ENCODE assay signal across 28 mouse cellular contexts in the genomic region with DNA sequence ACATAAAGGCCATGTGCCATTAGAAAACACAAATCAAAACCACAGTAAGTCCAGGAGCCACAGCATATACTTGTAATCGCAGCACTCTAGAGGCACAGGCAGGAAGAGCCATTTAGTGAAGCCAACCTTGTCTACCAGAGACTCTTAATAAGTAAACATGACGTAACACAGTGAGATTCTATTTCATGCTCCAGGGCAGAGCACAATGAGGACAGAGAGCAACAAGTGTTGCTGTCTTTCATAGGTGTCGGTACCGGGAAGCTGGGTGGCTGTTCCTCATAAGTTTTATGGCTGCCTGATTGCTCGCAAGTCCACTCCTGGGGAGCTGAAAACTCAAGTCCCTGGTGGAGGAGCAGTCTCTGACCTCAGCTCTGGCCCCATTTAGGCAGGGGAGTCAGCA. TPM values are rescaled to one million over a fixed set of nuclear protein-coding genes. Genes with fewer than 3 reads are reported as not detected.
DNase-seq lines count a peak whose midpoint lies in the region; ATAC-seq and TF ChIP-seq lines count a peak whose summit lies in the region.
"Had no signal": no experiment of that assay in that cellular context is flagged by ENCODE, and none has a peak within 500 bp of the region (broad histone marks: within the 10 kb centered on the region; RNA-seq: fewer than 3 reads in every experiment).

No protein-coding gene starts in this region.

- ATAC-seq in liver, embryonic 15.5 days (ENCODE audit: insufficient read depth) = no peak
- ATAC-seq: forebrain, embryonic 14.5 days; midbrain, embryonic 13.5 days had no signal

- no peak for TF ChIP-seq CTCF in gastrocnemius, adult 2 months (IDR thresholded peaks at IDR 0.05)

- intact Hi-C loops in gastrocnemius, adult 2 months (cut with DNase I) = no loop called here
- intact Hi-C loops in gastrocnemius, postnatal 36 days (cut with DNase I) = no loop called here

- TF ChIP-seq POLR2A in myocyte (IDR thresholded peaks at IDR 0.05; ENCODE audit: insufficient read length, low read depth) = no peak

- peak overlapping the region; percentile 69 for H3K27ac ChIP-seq in gastrocnemius, adult 2 months
- peak overlapping the region; percentile 7; the same call in 1 of the 2 replicates for H3K27ac ChIP-seq in liver, embryonic 15.5 days (replicated peaks)
- H3K27ac ChIP-seq: heart, adult 2 months; hindbrain, embryonic 10.5 days; hindbrain, embryonic 15.5 days; liver, embryonic 14.5 days; midbrain, embryonic 13.5 days had no signal

- H3K27me3 ChIP-seq in liver, embryonic 15.5 days = no peaks in the 10 kb centered on the region
- no peaks in the 10 kb centered on the region for H3K27me3 ChIP-seq in myocyte (ENCODE audit: control insufficient read depth, insufficient read depth, insufficient read length)
- H3K27me3 ChIP-seq: heart, embryonic 12.5 days; hindbrain, embryonic 15.5 days; midbrain, embryonic 13.5 days had no signal

- WGBS in liver, embryonic 15.5 days (ENCODE audit: insufficient replicate concordance) = 86% methylated on average over 5 of the region's 5 CpGs

- H3K4me2 ChIP-seq in liver, embryonic 15.5 days = no peak overlapping the region
- H3K4me2 ChIP-seq in myocyte (ENCODE audit: low read depth) = peak overlapping the region; percentile 24
- H3K4me2 ChIP-seq: heart, embryonic 12.5 days; hindbrain, embryonic 15.5 days; midbrain, embryonic 13.5 days had no signal

- no peaks in the 10 kb centered on the region for H3K9me3 ChIP-seq in liver, embryonic 15.5 days (replicated peaks)
- H3K9me3 ChIP-seq: G1E; heart, embryonic 12.5 days; hindbrain, embryonic 10.5 days; hindbrain, embryonic 15.5 days; midbrain, embryonic 13.5 days had no signal

- DNase-seq in gastrocnemius, adult 2 months = no peak
- no peak for DNase-seq in gastrocnemius, postnatal 36 days
- DNase-seq in liver = no peak
- DNase-seq in adipocyte (ENCODE audit: low spot score) = peak; percentile 28
- no peak for DNase-seq in layer of hippocampus, postnatal 25 days (ENCODE audit: extremely low spot score in 1 of 2, low spot score in 1 of 2)
- DNase-seq: adrenal gland, postnatal 10 days; cerebellum, adult 9-10 months; cerebellum, postnatal 36 days; gastrocnemius, postnatal 25 days; heart, adult 2 months; heart, postnatal 10 days; kidney, adult 9 months; kidney, postnatal 10 days; lung, postnatal 36 days; right cerebral cortex, adult 18-20 months; right cerebral cortex, postnatal 4 days had no signal

- H3K9ac ChIP-seq in liver, embryonic 15.5 days = no peak overlapping the region
- H3K9ac ChIP-seq: heart, embryonic 12.5 days; hindbrain, embryonic 15.5 days; liver, embryonic 14.5 days; midbrain, embryonic 13.5 days had no signal

- H3K4me3 ChIP-seq in gastrocnemius, adult 2 months = no peak overlapping the region
- no peak overlapping the region for H3K4me3 ChIP-seq in liver, embryonic 15.5 days (replicated peaks)
- H3K4me3 ChIP-seq in myocyte = no peak overlapping the region
- H3K4me3 ChIP-seq: heart, adult 2 months; heart, embryonic 12.5 days; hindbrain, embryonic 10.5 days; hindbrain, embryonic 15.5 days; midbrain, embryonic 13.5 days had no signal

- peaks cover 77% of the 10 kb centered on the region for H3K79me2 ChIP-seq in myocyte (ENCODE audit: control insufficient read depth, insufficient read depth)

- H3ac ChIP-seq in myocyte (ENCODE audit: control insufficient read depth, insufficient read length) = no peak overlapping the region

- peaks cover 52% of the 10 kb centered on the region for H3K4me1 ChIP-seq in liver, embryonic 15.5 days (replicated peaks)

- peaks cover 54% of the 10 kb centered on the region for H3K36me3 ChIP-seq in liver, embryonic 15.5 days (replicated peaks)
- peaks cover 4% of the 10 kb centered on the region for H3K36me3 ChIP-seq in myocyte (ENCODE audit: control insufficient read depth, insufficient read depth)

TF ChIP-seq in myocyte, 11 proteins besides CTCF, POLR2A, EP300 and RAD21:
- TF ChIP-seq MYOD1 (IDR thresholded peaks at IDR 0.05; ENCODE audit: control insufficient read depth in 1 of 3, insufficient read length in 2 of 3, low read depth in 2 of 3) = peak; percentile 43 to 69 (median 55)
- no peak for TF ChIP-seq MYOG (IDR thresholded peaks at IDR 0.05; ENCODE audit: control insufficient read depth in 1 of 3, insufficient read depth in 1 of 3, insufficient read length in 2 of 3, low read depth in 2 of 3)
- TF ChIP-seq POLR2AphosphoS2 (IDR thresholded peaks at IDR 0.05; ENCODE audit: insufficient read length, low read depth) = no peak
- no peak for TF ChIP-seq REST (IDR thresholded peaks at IDR 0.05; ENCODE audit: insufficient read depth, insufficient read length)

RNA-seq across cellular contexts. Expression of a gene that starts 11.2 kb away (rescaled TPM):
- total RNA-seq in gastrocnemius, adult 2 months (2021) = 10 to 100 TPM; 48.4 to 49.1 TPM
- 10 to 100 TPM; 34.8 to 41.4 TPM for total RNA-seq in gastrocnemius, postnatal 36 days (2021)
- polyA plus RNA-seq in liver, embryonic 15.5 days (2015; fragmentation: Nextera tagmentation; extraction: Ambion mirVana) = 10.2 and 15.7 TPM in 2 replicates
- 48.4 TPM for polyA plus RNA-seq in myocyte (2012; fragmentation: generic; extraction: Trizol)
- 100 to 1,000 TPM; 103 to 112 TPM for total RNA-seq in layer of hippocampus, postnatal 25 days (2021)

RNA-seq across cellular contexts. Expression of a gene that starts 25.5 kb away (rescaled TPM):
- total RNA-seq in gastrocnemius, adult 2 months (2021) = under 1 TPM; 0.45 to 0.51 TPM
- total RNA-seq in gastrocnemius, postnatal 36 days (2021) = under 1 TPM; 0.23 to 0.44 TPM
- polyA plus RNA-seq in liver, embryonic 15.5 days (2015; fragmentation: Nextera tagmentation; extraction: Ambion mirVana) = 0.60 and 0.81 TPM in 2 replicates
- 1.5 TPM for polyA plus RNA-seq in myocyte (2012; fragmentation: generic; extraction: Trizol)
- total RNA-seq in layer of hippocampus, postnatal 25 days (2021) = 1 to 10 TPM in 1 of 2 experiments, under 1 TPM in 1; 0.30 to 1.0 TPM
- total RNA-seq: heart, postnatal 10 days had no signal

RNA-seq across cellular contexts. Expression of a gene that starts 25.8 kb away (rescaled TPM):
- 10 to 100 TPM; 73.4 to 74.2 TPM for total RNA-seq in gastrocnemius, adult 2 months (2021)
- total RNA-seq in gastrocnemius, postnatal 36 days (2021) = 10 to 100 TPM; 59.1 to 65.1 TPM
- polyA plus RNA-seq in liver, embryonic 15.5 days (2015; fragmentation: Nextera tagmentation; extraction: Ambion mirVana) = 79.6 and 90.9 TPM in 2 replicates
- 89.8 TPM for polyA plus RNA-seq in myocyte (2012; fragmentation: generic; extraction: Trizol)
- 10 to 100 TPM; 38.0 to 40.7 TPM for total RNA-seq in layer of hippocampus, postnatal 25 days (2021)

RNA-seq across cellular contexts. Expression of a gene that starts 34.0 kb away (rescaled TPM):
- total RNA-seq in gastrocnemius, adult 2 months (2021) = not detected
- not detected for total RNA-seq in gastrocnemius, postnatal 36 days (2021)
- not detected in 2 replicates for polyA plus RNA-seq in liver, embryonic 15.5 days (2015; fragmentation: Nextera tagmentation; extraction: Ambion mirVana)
- 0.06 TPM for polyA plus RNA-seq in myocyte (2012; fragmentation: generic; extraction: Trizol)
- under 1 TPM; 0.49 to 0.66 TPM for total RNA-seq in layer of hippocampus, postnatal 25 days (2021)
- total RNA-seq: gastrocnemius, postnatal 25 days; heart, adult 2 months; heart, postnatal 10 days; megakaryocyte-erythroid progenitor cell, adult 5-6 weeks; monocyte, adult 5-6 weeks had no signal
- polyA plus RNA-seq: embryonic facial prominence, embryonic 11.5 days had no signal

RNA-seq across cellular contexts. Expression of a gene that starts 43.4 kb away (rescaled TPM):
- total RNA-seq in gastrocnemius, adult 2 months (2021) = 1 to 10 TPM; 6.2 to 9.9 TPM
- 1 to 10 TPM; 6.4 to 8.8 TPM for total RNA-seq in gastrocnemius, postnatal 36 days (2021)
- 41.2 and 42.0 TPM in 2 replicates for polyA plus RNA-seq in liver, embryonic 15.5 days (2015; fragmentation: Nextera tagmentation; extraction: Ambion mirVana)
- polyA plus RNA-seq in myocyte (2012; fragmentation: generic; extraction: Trizol) = 57.3 TPM
- total RNA-seq in layer of hippocampus, postnatal 25 days (2021) = 10 to 100 TPM; 20.1 to 21.1 TPM
